Mouse (Mus musculus): Measurements from ENCODE around the gene Gm20388.

Gm20388 gene

DNA sequence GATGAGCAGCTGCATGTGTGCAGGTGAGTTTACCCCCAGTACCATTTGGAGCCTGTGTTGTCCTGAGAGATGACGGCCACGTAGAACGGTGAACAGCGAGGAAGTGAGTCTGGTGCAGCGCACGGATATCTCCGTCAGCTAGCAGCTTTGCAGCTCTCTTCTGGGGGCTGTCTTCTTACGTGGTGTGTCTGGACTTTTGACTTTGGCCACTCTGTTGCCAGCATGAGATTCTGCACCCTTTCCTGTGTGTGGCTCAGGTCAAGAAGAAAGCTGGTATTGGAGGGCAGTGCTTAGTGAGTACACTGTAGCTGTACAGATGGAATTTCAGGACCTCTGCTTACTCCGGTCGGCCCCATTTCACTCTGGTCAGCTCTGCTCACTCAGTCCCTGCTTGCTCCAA, 47.4 kb downstream of the Gm20388 start:
- DNase-seq (ENCODE audit: low read depth, low spot score): no peak

DNA sequence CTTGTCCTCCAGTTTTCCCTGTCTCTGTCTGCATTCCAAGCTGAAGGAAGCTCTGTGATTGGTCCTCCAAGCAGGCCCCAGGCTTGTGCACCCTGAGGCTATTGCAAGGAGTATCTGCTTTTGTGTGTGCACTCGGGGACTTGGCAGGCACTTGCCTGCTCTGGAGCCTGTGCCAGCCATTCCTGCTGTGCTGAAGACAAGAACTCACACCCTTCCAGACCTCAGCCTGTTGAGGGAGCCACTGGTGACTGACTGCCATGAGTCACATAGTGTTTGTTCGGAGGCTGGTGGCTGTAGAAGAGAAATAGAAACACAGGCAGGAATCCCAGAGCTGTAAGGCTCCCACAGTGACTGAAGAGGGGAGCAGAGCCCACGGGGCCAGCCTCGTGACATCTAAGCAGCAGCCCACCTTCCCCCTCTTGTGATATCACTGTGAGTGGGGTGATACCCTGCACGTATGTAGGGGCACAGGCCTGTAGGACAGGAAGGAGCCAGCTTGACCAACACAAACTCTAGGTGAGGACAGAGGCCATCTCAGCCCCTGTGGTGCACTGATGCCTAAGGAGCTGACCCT, 50.0 kb downstream of the Gm20388 start:
- DNase-seq (ENCODE audit: low read depth, low spot score): no peak

DNA sequence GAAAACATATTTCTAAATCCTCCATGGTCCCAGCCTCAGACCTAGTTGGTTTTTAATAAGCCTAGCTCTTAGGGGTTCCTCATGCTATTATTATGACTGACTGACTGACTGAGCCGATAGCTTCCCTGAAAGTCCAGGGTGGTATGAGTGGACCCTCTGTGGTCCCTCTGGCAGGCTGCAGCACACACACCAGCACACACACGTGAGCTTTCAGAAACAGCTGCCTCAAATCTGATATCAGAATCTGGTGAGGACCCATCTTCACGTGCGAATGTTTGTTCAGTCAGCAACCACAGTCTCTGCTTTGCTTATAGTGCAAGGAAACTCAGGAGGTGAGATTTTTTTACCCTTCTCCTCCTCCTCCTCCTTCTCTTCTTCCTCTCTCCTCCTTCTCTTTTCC, 54.2 kb downstream of the Gm20388 start:
- no peak for DNase-seq (ENCODE audit: low read depth, low spot score)

- no peak for DNase-seq (ENCODE audit: low read depth, low spot score)
Observed at GRCm38 (mm10) chr8:119967435-119967834, 56.8 kb downstream of the Gm20388 start.

GRCm38 (mm10) chr8:119970169-119970568, 59.5 kb downstream of the Gm20388 start:
- DNase-seq (ENCODE audit: low read depth, low spot score): no peak

GRCm38 (mm10) chr8:119972558-119972957, 61.9 kb downstream of the Gm20388 start:
- peak; percentile 9 for DNase-seq (ENCODE audit: low read depth, low spot score)

DNA sequence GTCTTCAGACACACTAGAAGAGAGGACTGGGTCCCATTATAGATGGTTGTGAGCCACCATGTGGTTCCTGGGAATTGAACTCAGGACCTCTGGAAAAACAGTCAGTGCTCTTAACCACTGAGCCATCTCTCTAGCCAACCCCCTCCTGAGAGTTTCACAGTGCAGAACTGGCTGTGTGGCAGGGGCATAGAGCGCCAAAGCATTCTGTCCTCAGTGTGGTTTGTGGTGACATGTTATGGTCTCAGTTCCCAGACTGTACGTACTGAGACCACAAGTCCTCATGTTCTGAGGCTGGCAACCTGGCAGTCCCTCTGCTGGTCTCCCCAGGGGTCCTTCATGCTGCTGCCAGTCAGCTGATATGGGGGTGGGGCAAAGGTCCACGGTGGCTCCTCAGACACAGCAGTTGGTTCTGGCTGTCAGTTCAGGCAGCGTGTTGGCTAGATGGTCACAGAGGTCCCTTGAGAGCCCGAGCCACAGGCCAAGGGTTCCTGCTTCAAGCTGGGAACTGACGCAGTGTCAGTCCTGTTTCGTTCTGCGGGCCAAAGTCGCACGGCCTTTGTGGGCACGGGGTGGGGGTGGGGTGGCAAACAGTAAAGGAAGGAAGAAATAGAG, 68.2 kb downstream of the Gm20388 start:
- DNase-seq (ENCODE audit: low read depth, low spot score): no peak

DNA sequence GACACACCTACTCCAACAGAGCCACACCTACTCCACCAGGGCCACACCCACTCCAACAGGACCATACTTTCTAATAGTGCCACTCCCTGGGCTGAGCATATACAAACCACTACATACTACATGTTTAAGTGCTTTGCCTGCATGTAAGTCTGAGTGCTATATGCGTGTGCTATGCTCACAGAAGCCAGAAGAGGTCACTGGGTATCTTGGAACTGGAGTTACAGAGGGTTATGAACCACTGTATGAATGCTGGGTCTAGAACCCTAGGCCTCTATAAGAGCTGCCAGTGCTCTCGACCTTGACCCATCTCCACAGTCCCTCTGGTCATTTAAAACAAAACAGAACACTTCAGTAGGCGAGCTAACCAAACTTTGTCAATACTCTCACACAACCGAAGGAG, 70.6 kb downstream of the Gm20388 start:
- DNase-seq (ENCODE audit: low read depth, low spot score): no peak

GRCm38 (mm10) chr8:119984085-119984484, 73.4 kb downstream of the Gm20388 start:
- DNase-seq (ENCODE audit: low read depth, low spot score): peak; percentile 28

GRCm38 (mm10) chr8:119986174-119986573, 75.5 kb downstream of the Gm20388 start:
- DNase-seq (ENCODE audit: low read depth, low spot score): no peak

GRCm38 (mm10) chr8:119988087-119988486, 77.4 kb downstream of the Gm20388 start:
- no peak for DNase-seq (ENCODE audit: low read depth, low spot score)

- peak; percentile 35 for DNase-seq (ENCODE audit: low read depth, low spot score)
Observed at GRCm38 (mm10) chr8:119992249-119992648, 81.6 kb downstream of the Gm20388 start, which contains the start of gene Crispld2. Gene Crispld2 (plus strand): TSS chr8:119992438.

GRCm38 (mm10) chr8:119994114-119994513, 83.5 kb downstream of the Gm20388 start:
- DNase-seq (ENCODE audit: low read depth, low spot score): no peak

DNA sequence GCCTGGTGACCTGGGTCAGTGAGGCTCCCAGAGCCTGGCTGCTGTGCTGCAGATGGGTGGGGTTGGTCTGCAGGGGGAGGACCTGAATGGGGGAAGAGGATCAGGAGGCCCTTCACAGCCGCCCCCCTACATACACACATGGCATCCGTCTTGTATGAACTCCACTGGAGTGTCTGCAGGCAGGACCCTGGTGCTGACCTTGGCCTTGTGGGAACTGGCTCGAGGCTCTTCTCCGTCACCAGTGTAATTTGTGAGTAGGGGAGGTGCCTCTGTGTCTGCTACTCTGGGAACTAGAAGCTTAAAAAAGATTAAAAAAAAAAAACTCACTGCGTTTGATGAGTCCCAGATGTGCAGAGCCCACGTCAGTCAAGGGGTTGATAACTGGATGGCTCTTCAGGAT, 83.9 kb downstream of the Gm20388 start:
- DNase-seq (ENCODE audit: low read depth, low spot score): no peak

GRCm38 (mm10) chr8:119997266-119997665, 86.6 kb downstream of the Gm20388 start:
- no peak for DNase-seq (ENCODE audit: low read depth, low spot score)

- no peak for DNase-seq (ENCODE audit: low read depth, low spot score)
Observed at GRCm38 (mm10) chr8:120000461-120000860, 89.8 kb downstream of the Gm20388 start.

DNA sequence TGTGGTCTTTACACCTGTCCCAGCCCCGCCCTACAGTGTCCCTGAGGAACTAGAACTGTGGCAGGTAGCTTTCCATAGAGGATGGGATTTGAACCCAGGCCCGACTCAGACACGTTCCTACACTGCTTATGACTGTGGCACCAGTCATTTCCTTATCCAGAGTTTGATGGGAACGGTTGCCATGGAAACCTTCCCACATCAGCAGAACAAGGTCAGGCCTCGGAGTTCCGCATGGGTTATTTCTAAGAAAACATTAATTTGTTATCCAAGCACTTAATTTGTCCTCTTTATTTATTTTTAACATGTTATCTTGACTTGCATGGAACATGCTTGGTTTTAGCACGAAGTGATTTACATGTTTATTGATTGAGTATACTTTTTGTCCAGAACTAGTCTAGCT, 91.1 kb downstream of the Gm20388 start:
- no peak for DNase-seq (ENCODE audit: low read depth, low spot score)

DNA sequence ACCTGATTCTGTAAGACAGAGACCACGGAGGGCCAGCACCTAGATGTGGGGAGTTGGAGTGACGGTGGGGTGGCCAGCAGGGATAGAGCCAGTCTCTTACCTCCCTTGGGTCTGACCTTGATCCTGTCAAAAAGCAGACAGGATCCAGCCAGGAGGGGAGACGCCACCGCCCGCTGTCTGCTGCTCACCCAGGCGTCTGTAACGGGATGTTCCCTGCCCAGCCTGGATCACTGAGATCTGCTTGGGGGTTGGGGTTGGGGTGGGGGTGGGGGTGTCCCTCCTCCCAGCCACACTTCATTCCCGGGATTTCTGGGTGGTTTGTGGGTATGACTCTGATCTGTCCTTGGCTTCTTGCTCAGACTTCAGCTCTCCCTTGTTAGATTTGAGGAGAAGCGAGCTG, 91.7 kb downstream of the Gm20388 start:
- DNase-seq (ENCODE audit: low read depth, low spot score): no peak

- DNase-seq (ENCODE audit: low read depth, low spot score): no peak
Observed at GRCm38 (mm10) chr8:120004154-120004702, 93.6 kb downstream of the Gm20388 start.

DNA sequence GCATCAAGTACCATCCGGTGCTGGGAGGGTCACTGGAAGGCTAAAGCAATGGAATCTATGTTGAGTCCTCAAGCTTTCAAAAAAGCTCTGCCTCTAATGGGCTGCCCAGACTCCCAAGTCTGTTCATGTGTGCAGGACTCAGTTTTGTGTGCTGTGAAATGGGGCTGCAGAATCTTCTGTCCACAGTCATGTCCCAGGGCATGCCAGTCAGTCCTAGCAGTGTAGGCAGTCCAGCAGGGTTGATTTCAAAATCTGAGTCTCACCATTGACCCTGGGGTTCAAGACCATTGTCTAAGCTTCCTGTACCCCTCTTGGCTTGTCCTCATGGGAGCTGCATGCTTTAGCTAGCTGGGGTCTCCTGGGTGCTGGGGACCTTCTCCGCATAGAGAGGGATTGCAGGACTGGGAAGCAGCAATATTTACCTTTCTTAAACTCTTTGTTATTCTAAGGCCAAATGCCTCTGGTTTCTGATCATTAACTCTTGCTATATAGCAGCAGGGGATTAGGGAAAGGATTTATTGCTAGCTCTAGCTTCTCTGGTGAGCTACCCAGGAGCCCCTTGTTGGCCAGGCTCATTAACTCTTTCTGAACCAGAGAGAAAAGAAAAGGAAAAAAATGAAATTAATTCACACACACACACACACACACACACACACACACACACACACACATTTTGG, 94.2 kb downstream of the Gm20388 start:
- no peak for DNase-seq (ENCODE audit: low read depth, low spot score)

DNA sequence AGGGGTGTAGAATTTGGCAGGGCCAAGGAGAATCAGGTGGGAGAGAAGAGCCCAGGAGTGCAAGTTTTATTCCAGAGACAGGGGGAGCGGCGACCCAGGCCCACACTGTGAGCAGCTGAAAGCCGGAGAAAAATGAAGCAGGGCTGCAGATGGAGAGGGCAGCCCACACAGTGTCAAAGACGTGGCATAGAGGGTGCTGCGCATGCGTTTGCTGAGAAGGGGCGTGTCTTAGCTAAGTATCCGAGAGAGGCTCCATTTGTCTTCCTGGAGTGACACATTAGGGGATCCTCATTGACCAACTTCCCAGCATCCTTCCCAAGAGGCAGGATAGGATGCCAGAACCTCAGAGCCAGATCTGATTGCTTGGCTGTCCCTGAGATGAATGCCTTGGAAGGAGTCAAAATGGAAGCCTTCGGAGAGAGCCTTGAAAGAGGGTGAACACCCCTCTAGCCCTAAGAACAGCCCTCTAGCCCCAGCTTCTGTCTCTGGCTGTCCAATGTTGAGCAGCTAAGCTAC, 96.1 kb downstream of the Gm20388 start:
- DNase-seq (ENCODE audit: low read depth, low spot score): no peak

DNA sequence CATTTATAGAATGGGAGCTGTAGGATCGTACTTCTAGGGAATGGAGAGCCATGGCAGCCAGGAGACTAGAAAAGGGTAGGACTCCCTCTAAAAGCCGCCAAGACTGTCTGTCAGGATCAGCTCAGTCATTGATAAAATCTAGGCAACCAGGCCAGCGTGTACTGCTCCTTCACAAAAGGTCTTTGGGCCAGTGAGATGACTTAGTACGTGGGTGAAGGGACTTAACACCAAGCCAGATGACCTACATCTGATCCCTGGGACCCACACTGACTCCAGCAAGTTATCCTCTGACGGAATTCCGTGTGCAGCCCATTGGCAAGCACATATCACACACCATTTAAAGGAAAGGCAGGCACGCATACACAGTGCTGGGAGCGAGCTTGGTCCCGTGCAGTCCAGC, 96.5 kb downstream of the Gm20388 start:
- no peak for DNase-seq (ENCODE audit: low read depth, low spot score)

GRCm38 (mm10) chr8:120009284-120009683, 98.6 kb downstream of the Gm20388 start:
- DNase-seq (ENCODE audit: low read depth, low spot score): no peak

Measured in CD4-positive helper T cell, adult 2 months (primary cell).